10 mouse cellular contexts compared by ENCODE assay signal in genomic region chr12:79719091-79719846, GRCm38 (mm10).
DNase-seq lines count a peak whose midpoint lies in the region; ATAC-seq lines count a peak whose summit lies in the region.
"Had no signal": no experiment of that assay in that cellular context is flagged by ENCODE, and none has a peak within 500 bp of the region (broad histone marks: within the 10 kb centered on the region; RNA-seq: fewer than 3 reads in every experiment).

No protein-coding gene starts in this region.

- H3K4me2 ChIP-seq in forebrain, embryonic 16.5 days (ENCODE audit: low read length), result no peak overlapping the region

- H3K36me3 ChIP-seq in heart, embryonic 10.5 days, result no peaks in the 10 kb centered on the region
- H3K36me3 ChIP-seq in forebrain, embryonic 16.5 days (ENCODE audit: control insufficient read depth, insufficient read depth), result no peaks in the 10 kb centered on the region
- H3K36me3 ChIP-seq in midbrain, embryonic 10.5 days, result no peaks in the 10 kb centered on the region

- H3K4me1 ChIP-seq in heart, embryonic 10.5 days, result peaks cover 27% of the 10 kb centered on the region
- H3K4me1 ChIP-seq in forebrain, embryonic 16.5 days (replicated peaks; ENCODE audit: control insufficient read depth, insufficient read depth, low read length), result peaks cover 20% of the 10 kb centered on the region
- H3K4me1 ChIP-seq in midbrain, embryonic 10.5 days, result peaks cover 72% of the 10 kb centered on the region

- ATAC-seq in forebrain, embryonic 16.5 days, result peak; percentile 87

- no peaks in the 10 kb centered on the region for H3K9me3 ChIP-seq in heart, embryonic 10.5 days
- H3K9me3 ChIP-seq in forebrain, embryonic 16.5 days (ENCODE audit: control insufficient read depth, low read length), result no peaks in the 10 kb centered on the region
- no peaks in the 10 kb centered on the region for H3K9me3 ChIP-seq in midbrain, embryonic 10.5 days (replicated peaks)

- WGBS in heart, embryonic 10.5 days, result 15% methylated on average over 10 of the region's 10 CpGs
- WGBS in forebrain, embryonic 16.5 days, result 6% methylated on average over 10 of the region's 10 CpGs
- WGBS in midbrain, embryonic 10.5 days, result 9% methylated on average over 10 of the region's 10 CpGs

- H3K9ac ChIP-seq in forebrain, embryonic 16.5 days (replicated peaks; ENCODE audit: low read depth, low read length), result no peak overlapping the region

- H3K4me3 ChIP-seq in heart, embryonic 10.5 days, result peak overlapping the region; percentile 27; the same call in 1 of the 2 replicates
- no peak overlapping the region for H3K4me3 ChIP-seq in forebrain, embryonic 16.5 days (replicated peaks; ENCODE audit: low read length)
- 0 out of 2 replicates have a peak overlapping the region, but pooled peaks have one; percentile 9 for H3K4me3 ChIP-seq in midbrain, embryonic 10.5 days

- intact Hi-C loops in heart, postnatal 36 days (cut with DNase I), result no loop called here

- H3K27me3 ChIP-seq in heart, embryonic 10.5 days (ENCODE audit: insufficient read depth, poor library complexity, severe bottlenecking), result no peaks in the 10 kb centered on the region
- no peaks in the 10 kb centered on the region for H3K27me3 ChIP-seq in forebrain, embryonic 16.5 days (replicated peaks; ENCODE audit: control insufficient read depth, insufficient read depth, low read length)
- H3K27me3 ChIP-seq in midbrain, embryonic 10.5 days (ENCODE audit: low read depth, poor library complexity, severe bottlenecking), result no peaks in the 10 kb centered on the region

- H3K27ac ChIP-seq in heart, embryonic 10.5 days, result peak overlapping the region; percentile 82
- H3K27ac ChIP-seq in forebrain, embryonic 16.5 days (ENCODE audit: low read length), result peak overlapping the region; percentile 60
- H3K27ac ChIP-seq in midbrain, embryonic 10.5 days (replicated peaks), result peak overlapping the region; percentile 94

- DNase-seq in heart, embryonic 10.5 days (ENCODE audit: low spot score), result peak; percentile 76
- DNase-seq in heart, postnatal 36 days, result no peak
- DNase-seq in MN1 (ENCODE audit: low spot score), result peak; percentile 51
- DNase-seq in midbrain, embryonic 10.5 days (ENCODE audit: low spot score), result peak; percentile 88
- DNase-seq in thymus, postnatal 25 days, result no peak
- DNase-seq in testis, postnatal 10 days (ENCODE audit: low spot score), result no peak
- DNase-seq in left cerebral cortex, adult 8-10 months (ENCODE audit: low spot score in 2 of 2), result no peak
- DNase-seq: cerebellum, adult 18-20 months; right cerebral cortex, postnatal 14 days had no signal

Comparison
In these comparisons a context has a peak if more than half of its experiments do, and no peak if none do; other contexts are left out.
1. DNase-seq: peak in heart, embryonic 10.5 days (single experiment), MN1 (single experiment) and midbrain, embryonic 10.5 days (single experiment); none in heart, postnatal 36 days (0 of 2), thymus, postnatal 25 days (single experiment), testis, postnatal 10 days (single experiment) and left cerebral cortex, adult 8-10 months (0 of 2).
2. Peak in every context shown above with its lines, with median percentiles within 50 percentile points of each other: H3K27ac ChIP-seq.